Comparison of ENCODE assay signal across 8 mouse cellular contexts in the genomic region with DNA sequence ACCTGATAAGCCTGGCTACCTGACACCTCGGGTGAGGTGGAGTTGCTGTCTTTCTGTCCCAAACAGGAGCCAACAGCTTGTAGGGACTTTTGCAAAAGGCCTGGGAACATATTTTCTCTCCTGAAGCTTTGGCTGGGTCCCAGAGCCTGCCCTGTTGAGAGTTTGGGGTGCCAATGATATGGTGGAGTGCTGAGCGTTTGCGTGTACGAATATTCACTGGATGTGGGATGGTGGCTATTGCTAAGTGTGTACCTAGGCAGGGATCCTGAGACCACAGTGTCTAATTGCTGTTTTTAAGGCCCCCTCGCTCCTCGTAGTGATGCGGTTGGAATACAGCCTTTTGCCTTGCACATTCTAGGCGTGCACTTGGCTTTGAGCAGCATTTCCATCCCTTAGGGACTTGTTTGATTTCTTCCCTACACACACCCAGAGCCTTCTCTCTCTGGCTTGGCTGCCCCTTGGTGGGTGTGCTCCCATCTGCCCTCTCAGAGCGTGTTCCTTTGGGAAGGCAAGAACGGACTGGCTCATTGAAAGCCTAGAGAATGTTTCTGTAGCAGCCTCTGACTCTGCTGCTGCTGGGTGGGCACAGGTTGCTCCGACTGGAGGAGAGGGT. TPM values are rescaled to one million over a fixed set of nuclear protein-coding genes. Genes with fewer than 3 reads are reported as not detected.
A peak's percentile ranks its signal among the peaks of the same experiment; 100 is the strongest.
DNase-seq lines count a peak whose midpoint lies in the region; ATAC-seq and TF ChIP-seq lines count a peak whose summit lies in the region.

No protein-coding gene starts in this region.

- WGBS in heart, postnatal 0 days = 43% methylated on average over 11 of the region's 11 CpGs
- WGBS in liver, postnatal 0 days (ENCODE audit: insufficient replicate concordance) = 59% methylated on average over 11 of the region's 11 CpGs

- no peak for ATAC-seq in heart, postnatal 0 days (ENCODE audit: insufficient read depth, low read depth)
- ATAC-seq in liver, postnatal 0 days = no peak
- no peak for ATAC-seq in megakaryocyte-erythroid progenitor cell, adult 5-6 weeks (replicated peaks; ENCODE audit: low FRiP score, low TSS enrichment, poor library complexity, severe bottlenecking)

- H3K27me3 ChIP-seq in heart, postnatal 0 days (ENCODE audit: control insufficient read depth, insufficient read depth, low read length) = no peaks in the 10 kb centered on the region
- H3K27me3 ChIP-seq in liver, postnatal 0 days (ENCODE audit: insufficient read depth, low read length) = no peaks in the 10 kb centered on the region

- H3K27ac ChIP-seq in brown adipose tissue, adult 24 weeks (replicated peaks; ENCODE audit: low read depth, low read length) = peak overlapping the region; percentile 49; the same call in 1 of the 2 replicates
- peak overlapping the region; percentile 94 for H3K27ac ChIP-seq in heart, postnatal 0 days (ENCODE audit: low read depth)
- H3K27ac ChIP-seq in liver, postnatal 0 days (ENCODE audit: low read depth) = peak overlapping the region; percentile 93

- H3K9ac ChIP-seq in heart, postnatal 0 days (replicated peaks; ENCODE audit: low read depth, low read length) = peak overlapping the region; percentile 87
- peak overlapping the region; percentile 91 for H3K9ac ChIP-seq in liver, postnatal 0 days (replicated peaks)

- TF ChIP-seq CTCF in heart, postnatal 0 days (IDR thresholded peaks at IDR 0.05; ENCODE audit: low read depth) = no peak
- TF ChIP-seq CTCF in liver, postnatal 0 days (IDR thresholded peaks at IDR 0.05; ENCODE audit: low read depth) = no peak

- DNase-seq in kidney, postnatal 10 days = peak; percentile 25
- no peak for DNase-seq in kidney, postnatal 25 days
- DNase-seq in heart, postnatal 0 days (ENCODE audit: low spot score) = no peak
- no peak for DNase-seq in liver, postnatal 0 days
- no peak for DNase-seq in right cerebral cortex, adult 2 months (ENCODE audit: low spot score in 2 of 2)
- DNase-seq in layer of hippocampus, postnatal 36 days = no peak

- H3K4me1 ChIP-seq in brown adipose tissue, adult 24 weeks (ENCODE audit: control insufficient read depth, insufficient read depth, insufficient read length, low read length) = peaks cover 10% of the 10 kb centered on the region
- H3K4me1 ChIP-seq in heart, postnatal 0 days (ENCODE audit: control insufficient read depth, insufficient read depth) = peaks cover 23% of the 10 kb centered on the region
- H3K4me1 ChIP-seq in liver, postnatal 0 days (ENCODE audit: insufficient read depth) = peaks cover 51% of the 10 kb centered on the region

- peak overlapping the region; percentile 92 for H3K4me3 ChIP-seq in brown adipose tissue, adult 24 weeks (ENCODE audit: insufficient read depth, low read depth, low read length)
- H3K4me3 ChIP-seq in heart, postnatal 0 days (ENCODE audit: low read depth, low read length) = peak overlapping the region; percentile 92
- H3K4me3 ChIP-seq in liver, postnatal 0 days (ENCODE audit: low read depth, low read length) = peak overlapping the region; percentile 80

- TF ChIP-seq EP300 in heart, postnatal 0 days (IDR thresholded peaks at IDR 0.05; ENCODE audit: low read depth) = no peak
- TF ChIP-seq EP300 in liver, postnatal 0 days (IDR thresholded peaks at IDR 0.05; ENCODE audit: low read depth) = no peak

- H3K9me3 ChIP-seq in heart, postnatal 0 days (replicated peaks; ENCODE audit: control insufficient read depth, low read length) = no peaks in the 10 kb centered on the region
- H3K9me3 ChIP-seq in liver, postnatal 0 days (ENCODE audit: low read length) = no peaks in the 10 kb centered on the region

- H3K4me2 ChIP-seq in heart, postnatal 0 days (ENCODE audit: low read depth, low read length) = peak overlapping the region; percentile 72
- peak overlapping the region; percentile 86 for H3K4me2 ChIP-seq in liver, postnatal 0 days (ENCODE audit: low read depth, low read length)

- H3K36me3 ChIP-seq in heart, postnatal 0 days (replicated peaks; ENCODE audit: control insufficient read depth, insufficient read depth, low read length) = peaks cover 17% of the 10 kb centered on the region
- peaks cover 4% of the 10 kb centered on the region for H3K36me3 ChIP-seq in liver, postnatal 0 days (replicated peaks; ENCODE audit: insufficient read depth, low read length)

RNA-seq across cellular contexts. Expression of a gene that starts 1.0 kb away (rescaled TPM):
- 6.1 and 6.3 TPM in 2 replicates for polyA plus RNA-seq in brown adipose tissue, adult 24 weeks (2012; ENCODE audit: insufficient read depth, insufficient read length, missing spikeins)
- 17.2 and 30.5 TPM in 2 replicates for total RNA-seq in heart, postnatal 0 days (2014; rRNA removed; ENCODE audit: low replicate concordance)
- polyA plus RNA-seq in heart, postnatal 0 days (2015; fragmentation: Nextera tagmentation; extraction: Ambion mirVana) = 8.5 and 9.6 TPM in 2 replicates
- 6.3 and 7.4 TPM in 2 replicates for polyA plus RNA-seq in liver, postnatal 0 days (2015; fragmentation: Nextera tagmentation; extraction: Ambion mirVana)
- total RNA-seq in megakaryocyte-erythroid progenitor cell, adult 5-6 weeks (2014; fragmentation: Nextera tagmentation) = 22.5 and 26.6 TPM in 2 replicates
- 4.8 and 10.8 TPM in 2 replicates for total RNA-seq in megakaryocyte-erythroid progenitor cell, adult 5-6 weeks (2017)
- total RNA-seq in layer of hippocampus, postnatal 36 days (2021) = 10 to 100 TPM; 18.1 to 19.6 TPM

RNA-seq across cellular contexts. Expression of a gene that starts 8.3 kb away (rescaled TPM):
- polyA plus RNA-seq in brown adipose tissue, adult 24 weeks (2012; ENCODE audit: insufficient read depth, insufficient read length, missing spikeins) = not detected in 2 replicates
- total RNA-seq in heart, postnatal 0 days (2014; rRNA removed; ENCODE audit: low replicate concordance) = 1.2 and 1.3 TPM in 2 replicates
- 1.6 and 1.7 TPM in 2 replicates for polyA plus RNA-seq in heart, postnatal 0 days (2015; fragmentation: Nextera tagmentation; extraction: Ambion mirVana)
- 1.6 and 2.2 TPM in 2 replicates for polyA plus RNA-seq in liver, postnatal 0 days (2015; fragmentation: Nextera tagmentation; extraction: Ambion mirVana)
- 6.4 and 11.9 TPM in 2 replicates for total RNA-seq in megakaryocyte-erythroid progenitor cell, adult 5-6 weeks (2014; fragmentation: Nextera tagmentation)
- total RNA-seq in megakaryocyte-erythroid progenitor cell, adult 5-6 weeks (2017) = 3.4 TPM in 1 of 2 replicates, not detected in the other
- 10 to 100 TPM; 11.8 to 13.9 TPM for total RNA-seq in layer of hippocampus, postnatal 36 days (2021)

RNA-seq across cellular contexts. Expression of a gene that starts 39.0 kb away (rescaled TPM):
- polyA plus RNA-seq in brown adipose tissue, adult 24 weeks (2012; ENCODE audit: insufficient read depth, insufficient read length, missing spikeins) = 13.3 and 18.2 TPM in 2 replicates
- total RNA-seq in heart, postnatal 0 days (2014; rRNA removed; ENCODE audit: low replicate concordance) = 33.0 and 36.4 TPM in 2 replicates
- 34.1 and 35.5 TPM in 2 replicates for polyA plus RNA-seq in heart, postnatal 0 days (2015; fragmentation: Nextera tagmentation; extraction: Ambion mirVana)
- polyA plus RNA-seq in liver, postnatal 0 days (2015; fragmentation: Nextera tagmentation; extraction: Ambion mirVana) = 33.3 and 43.4 TPM in 2 replicates
- 57.0 and 70.4 TPM in 2 replicates for total RNA-seq in megakaryocyte-erythroid progenitor cell, adult 5-6 weeks (2014; fragmentation: Nextera tagmentation)
- total RNA-seq in megakaryocyte-erythroid progenitor cell, adult 5-6 weeks (2017) = 21.1 and 34.2 TPM in 2 replicates
- 10 to 100 TPM; 40.4 to 43.2 TPM for total RNA-seq in layer of hippocampus, postnatal 36 days (2021)

RNA-seq across cellular contexts. Expression of a gene that starts 50.2 kb away (rescaled TPM):
- polyA plus RNA-seq in brown adipose tissue, adult 24 weeks (2012; ENCODE audit: insufficient read depth, insufficient read length, missing spikeins) = not detected in 2 replicates
- total RNA-seq in heart, postnatal 0 days (2014; rRNA removed; ENCODE audit: low replicate concordance) = not detected in 2 replicates
- 0.05 and 0.07 TPM in 2 replicates for polyA plus RNA-seq in heart, postnatal 0 days (2015; fragmentation: Nextera tagmentation; extraction: Ambion mirVana)
- polyA plus RNA-seq in liver, postnatal 0 days (2015; fragmentation: Nextera tagmentation; extraction: Ambion mirVana) = not detected in 2 replicates
- not detected in 2 replicates for total RNA-seq in megakaryocyte-erythroid progenitor cell, adult 5-6 weeks (2014; fragmentation: Nextera tagmentation)
- not detected in 2 replicates for total RNA-seq in megakaryocyte-erythroid progenitor cell, adult 5-6 weeks (2017)
- 1 to 10 TPM; 1.3 to 1.4 TPM for total RNA-seq in layer of hippocampus, postnatal 36 days (2021)
